Mouse (Mus musculus) induced T-regulatory cell, adult 2 months (primary cell): ENCODE measurements around the gene Ing3.

Experiments
- DNase-seq: peaks from one replicate; pipeline ENCODE4 v3.0.0-alpha.2; 2012; ENCODE audit warnings: low read depth

Gene Ing3

GRCm38 (mm10) chr6:21991151-21991550 lies 41.8 kb downstream of the Ing3 start:
- DNase-seq = no peak

- DNase-seq = no peak
Measured at GRCm38 (mm10) chr6:21993070-21993469, 43.7 kb downstream of the Ing3 start.

GRCm38 (mm10) chr6:21998131-21998530 lies 48.8 kb downstream of the Ing3 start:
- no peak for DNase-seq

DNA sequence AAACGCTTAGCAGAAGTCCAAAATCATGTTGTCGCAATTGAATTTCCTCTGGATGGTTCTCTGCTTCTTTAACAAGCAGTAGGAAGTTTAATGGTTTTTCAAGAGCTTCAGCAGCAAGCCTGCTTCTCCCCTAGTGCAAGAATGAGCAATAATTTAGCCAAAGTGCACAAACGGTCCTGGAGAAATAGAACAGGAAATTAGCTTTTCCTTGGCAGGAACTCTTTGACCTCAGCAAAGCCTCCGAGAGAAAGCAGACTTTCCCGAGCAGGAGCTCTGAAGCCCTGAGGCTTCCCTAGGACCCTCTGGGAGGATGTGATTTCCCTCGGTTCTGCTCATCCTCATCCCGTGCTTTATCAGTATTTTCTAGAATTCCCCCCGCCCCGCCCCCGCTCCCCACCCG lies 49.7 kb downstream of the Ing3 start:
- DNase-seq = no peak

DNA sequence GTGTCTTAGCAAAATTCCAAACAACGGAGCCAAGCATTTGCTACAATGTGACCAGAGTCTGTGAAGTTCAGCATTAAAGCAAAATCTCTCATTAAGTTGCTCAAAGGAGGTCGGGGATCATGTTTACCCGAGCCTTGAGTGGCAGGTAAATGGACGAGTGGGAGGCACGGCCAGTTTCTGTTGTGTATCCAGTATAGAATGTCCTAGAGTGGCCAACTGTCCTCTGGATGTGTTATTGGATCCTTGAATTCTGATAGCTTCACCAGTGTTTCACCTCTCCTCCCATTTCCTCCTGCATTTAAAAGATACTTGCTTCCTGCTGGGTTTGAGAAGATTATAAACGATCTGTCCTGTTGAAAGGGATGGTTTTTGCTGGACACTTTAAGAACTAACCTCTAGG lies 50.7 kb downstream of the Ing3 start:
- no peak for DNase-seq

DNA sequence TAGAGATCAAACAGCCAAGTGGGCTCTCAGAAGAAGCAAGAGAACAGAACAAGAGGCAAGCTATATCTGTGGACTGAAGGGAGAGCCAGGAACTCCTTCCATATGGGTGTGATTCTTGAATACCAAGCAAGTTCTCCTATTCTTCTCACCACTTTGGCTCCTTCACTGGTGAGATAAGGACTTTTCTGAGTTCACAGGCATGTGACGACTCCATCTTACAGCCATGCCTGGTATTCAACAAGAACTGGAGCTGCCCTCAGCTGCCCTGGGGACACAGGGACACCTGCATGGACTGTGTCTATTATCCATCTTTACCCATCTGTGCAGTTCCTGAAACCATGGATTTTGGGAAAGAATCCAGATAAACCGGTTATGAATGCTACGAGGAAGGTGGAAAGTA lies 51.5 kb downstream of the Ing3 start:
- no peak for DNase-seq

DNA sequence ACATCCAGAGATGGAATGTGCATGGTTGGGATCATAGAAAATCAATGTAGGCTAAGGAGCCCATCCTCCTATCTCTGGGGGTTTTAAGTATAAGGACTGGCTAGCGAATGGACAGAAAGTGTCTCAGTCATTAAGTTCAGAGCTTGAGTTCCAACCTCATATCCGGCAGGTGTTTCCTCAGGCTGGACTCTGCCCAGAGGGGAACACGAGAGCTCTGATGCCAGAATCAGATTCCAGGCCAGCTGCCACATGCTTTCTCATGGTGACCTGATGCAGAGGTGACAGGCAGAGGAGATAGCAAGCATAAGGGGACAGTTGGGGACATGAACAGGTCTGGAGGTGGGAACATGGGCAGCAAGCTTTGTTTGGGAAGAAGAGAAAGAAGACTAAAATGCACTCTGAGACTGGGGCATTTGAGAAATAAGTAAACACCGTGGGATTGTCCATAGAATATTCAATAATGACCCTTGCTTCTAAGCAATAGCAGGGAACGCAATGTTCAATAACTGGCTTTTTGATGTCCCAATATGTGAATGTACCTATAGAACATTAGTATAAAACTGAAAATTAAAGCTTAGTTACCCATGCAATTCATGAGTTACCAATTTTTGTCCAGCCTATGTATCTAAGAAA lies 52.0 kb downstream of the Ing3 start:
- DNase-seq = no peak

DNA sequence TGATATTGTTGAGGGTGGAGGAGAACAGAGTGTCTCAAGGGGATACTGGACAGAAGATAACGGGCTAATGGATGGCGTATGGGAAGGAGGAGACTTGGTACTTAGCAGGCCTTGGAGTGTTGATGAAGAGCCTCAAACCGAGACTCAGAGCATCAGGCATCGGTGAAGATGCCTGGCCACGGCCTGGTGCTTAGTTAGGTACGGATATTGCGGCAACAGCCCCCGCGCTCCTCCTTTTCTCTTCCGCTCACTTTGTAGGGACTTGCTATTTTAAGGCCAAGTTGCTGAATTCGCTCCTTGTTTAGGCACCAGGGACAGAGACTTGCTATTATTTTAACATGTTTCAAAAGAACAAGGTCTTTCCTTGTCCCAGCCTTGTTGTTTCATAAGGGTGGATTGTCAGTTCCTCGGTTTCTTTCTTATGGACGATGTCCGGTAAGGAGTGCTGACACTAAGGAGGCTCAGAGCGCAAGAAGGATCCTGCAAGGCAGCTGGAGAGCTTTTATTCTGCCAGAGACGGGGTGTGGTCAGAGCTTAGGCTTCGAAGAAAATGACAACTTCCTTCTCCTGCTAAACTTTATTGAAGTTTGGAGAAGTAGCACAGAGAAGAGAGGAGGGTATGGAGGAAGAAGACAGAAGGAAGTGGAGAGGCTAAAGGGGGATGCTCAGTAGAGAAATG lies 53.3 kb downstream of the Ing3 start:
- no peak for DNase-seq

GRCm38 (mm10) chr6:22003200-22003587 lies 53.8 kb downstream of the Ing3 start:
- no peak for DNase-seq

DNA sequence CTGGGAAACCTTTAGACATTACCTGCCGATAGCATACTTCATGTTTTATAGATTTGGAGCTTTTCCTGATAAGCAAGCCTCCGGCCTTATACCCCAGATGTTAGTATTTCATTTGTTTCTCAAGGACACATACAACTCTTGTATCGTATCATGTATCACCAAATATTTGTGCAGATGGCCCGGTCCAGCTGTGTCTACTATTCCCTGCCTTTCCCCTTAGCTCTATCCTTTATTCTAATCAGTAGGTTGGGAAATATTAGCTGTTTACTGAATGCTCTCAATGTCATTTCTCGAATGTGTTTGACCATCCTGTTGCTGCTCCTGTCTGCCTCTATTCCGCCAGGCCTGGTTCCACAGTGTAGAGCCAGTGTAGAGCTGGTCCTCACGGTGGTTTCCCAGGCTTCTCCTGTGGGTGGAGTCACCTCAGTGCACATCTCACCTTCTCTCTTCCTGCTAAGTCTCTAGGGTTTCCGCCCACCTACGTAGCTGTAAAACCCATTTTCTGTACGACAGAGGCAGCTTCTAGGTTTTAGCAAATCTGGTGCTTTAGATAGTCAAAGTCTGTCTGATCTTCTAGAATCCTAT lies 54.7 kb downstream of the Ing3 start:
- no peak for DNase-seq

- no peak for DNase-seq
Measured at GRCm38 (mm10) chr6:22008346-22008745, 59.0 kb downstream of the Ing3 start.

DNA sequence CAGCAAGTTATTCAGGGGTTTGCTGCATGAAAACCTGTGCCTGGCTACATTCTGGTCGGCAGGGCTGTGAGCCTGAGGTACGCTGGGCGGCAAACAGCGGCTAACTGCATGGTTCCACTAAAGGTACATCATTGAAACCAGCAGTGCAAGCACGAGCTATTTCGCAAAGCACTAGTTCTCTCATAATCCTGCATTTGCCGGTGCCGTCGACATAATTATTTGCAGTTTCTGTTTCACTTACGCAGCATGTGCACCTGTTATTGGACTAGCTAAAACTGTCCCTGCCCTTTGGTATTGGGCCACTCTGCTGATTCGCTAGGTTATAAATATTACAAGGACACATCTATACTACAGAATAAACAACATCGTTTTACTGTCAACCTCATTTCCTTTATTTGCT lies 60.9 kb downstream of the Ing3 start:
- no peak for DNase-seq

DNA sequence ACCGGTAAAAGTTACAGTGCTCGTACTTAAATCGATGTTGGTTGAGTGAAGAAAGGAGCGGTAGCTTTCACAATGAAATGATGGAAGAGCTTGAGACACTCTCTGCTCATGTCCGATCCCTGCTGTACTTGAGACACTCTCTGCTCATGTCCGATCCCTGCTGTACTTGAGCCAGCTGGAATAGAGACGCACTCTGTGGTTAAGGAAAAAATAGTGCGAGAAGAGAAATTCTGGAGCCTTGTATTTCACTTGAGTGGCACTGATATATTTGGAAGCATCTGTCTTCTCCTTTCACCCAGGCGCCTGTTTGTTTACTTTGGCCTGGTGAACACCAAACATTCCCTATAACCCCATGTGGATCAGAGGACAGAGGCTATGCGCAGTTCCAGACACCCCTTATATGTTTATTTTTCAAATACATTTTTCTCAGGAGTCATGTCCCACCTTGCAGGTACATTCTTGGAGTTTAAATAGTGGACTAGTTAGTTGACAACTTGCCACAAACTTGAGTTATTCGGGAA lies 61.5 kb downstream of the Ing3 start:
- no peak for DNase-seq

- DNase-seq = no peak
Measured at GRCm38 (mm10) chr6:22011546-22011945, 62.2 kb downstream of the Ing3 start.

- no peak for DNase-seq
Measured at GRCm38 (mm10) chr6:22012099-22012498, 62.7 kb downstream of the Ing3 start.

GRCm38 (mm10) chr6:22012501-22012900 lies 63.1 kb downstream of the Ing3 start:
- no peak for DNase-seq

GRCm38 (mm10) chr6:22013394-22013793 lies 64.0 kb downstream of the Ing3 start:
- DNase-seq = no peak

DNA sequence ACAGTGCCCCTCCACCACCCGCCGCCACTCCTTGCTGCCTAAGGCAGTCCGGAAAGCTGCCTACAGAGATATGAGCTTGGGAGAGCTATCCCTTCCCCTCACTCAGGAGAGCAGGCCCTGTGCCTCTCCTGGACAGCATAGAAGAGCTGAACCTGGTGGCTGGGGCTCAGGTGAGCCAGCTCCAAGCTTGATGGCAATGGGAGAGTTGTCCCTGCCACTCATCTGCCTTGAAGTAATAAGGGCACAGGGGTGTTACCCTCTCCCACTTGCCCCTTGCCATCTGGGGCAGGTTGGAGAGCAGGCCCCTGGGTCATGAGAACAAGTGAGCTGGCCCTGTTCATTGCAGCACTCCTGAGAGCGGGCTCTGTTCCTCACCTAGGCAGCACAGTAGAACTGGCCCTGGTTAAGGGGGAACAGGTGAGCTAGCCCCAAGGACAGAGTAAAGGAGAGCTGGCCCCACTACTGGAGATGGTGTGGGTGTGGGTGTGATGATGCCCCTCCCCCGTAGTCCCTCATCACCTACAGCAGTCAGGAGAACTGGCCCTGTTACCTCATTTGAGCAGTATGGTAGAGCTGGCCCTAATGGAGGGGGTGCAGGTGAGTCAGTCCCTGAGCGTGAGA lies 65.0 kb downstream of the Ing3 start:
- no peak for DNase-seq

DNA sequence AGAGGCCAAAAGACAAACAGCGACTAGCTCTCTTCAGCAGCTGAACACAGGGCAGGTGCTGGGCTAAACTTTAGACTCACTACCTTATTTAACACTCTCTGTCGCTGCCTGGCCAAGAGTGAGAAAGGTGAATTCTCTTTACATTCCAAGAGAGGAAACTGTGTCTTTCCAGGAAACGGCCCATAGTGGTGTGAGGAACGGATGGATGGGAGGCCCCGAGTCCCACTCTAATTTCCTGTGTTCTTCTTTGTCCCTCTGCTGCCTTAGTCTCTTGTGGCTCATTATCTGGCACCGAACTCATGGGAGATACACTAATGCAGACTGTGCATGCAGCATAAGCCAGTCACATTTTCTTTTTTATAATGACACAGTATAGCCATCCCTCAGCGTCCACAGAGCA lies 68.3 kb downstream of the Ing3 start:
- no peak for DNase-seq

DNA sequence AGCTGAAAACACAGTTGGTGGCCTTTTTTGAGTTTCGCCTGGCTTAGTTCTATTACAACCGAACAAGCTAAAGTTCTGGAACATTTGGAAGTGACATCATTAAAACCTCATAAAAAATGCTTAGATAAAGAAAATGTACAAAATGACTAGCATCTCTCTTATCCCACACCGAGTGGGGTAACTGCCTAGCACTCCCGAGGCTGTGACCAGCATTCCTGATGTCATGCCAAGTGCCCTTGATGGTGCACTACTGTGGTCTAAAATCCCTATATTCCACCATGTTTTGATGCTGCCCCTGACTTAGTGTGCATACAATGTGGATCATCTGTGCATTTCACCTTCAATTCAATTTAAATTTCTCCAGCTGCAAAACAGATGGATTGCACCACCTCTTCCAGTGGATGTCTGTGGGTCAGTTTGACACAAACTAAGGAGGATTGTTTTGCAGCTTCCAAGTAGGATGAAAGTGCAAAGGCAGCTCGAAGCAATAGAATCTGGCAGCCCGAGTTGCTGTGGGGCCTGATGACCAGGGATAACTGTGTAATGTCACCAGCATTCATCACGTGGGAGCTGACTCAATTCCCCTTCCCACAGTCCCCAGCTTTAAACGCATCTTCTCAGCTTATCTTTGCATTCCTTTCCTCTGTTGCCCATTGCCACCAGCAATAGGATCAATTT lies 69.5 kb downstream of the Ing3 start:
- DNase-seq = no peak

DNA sequence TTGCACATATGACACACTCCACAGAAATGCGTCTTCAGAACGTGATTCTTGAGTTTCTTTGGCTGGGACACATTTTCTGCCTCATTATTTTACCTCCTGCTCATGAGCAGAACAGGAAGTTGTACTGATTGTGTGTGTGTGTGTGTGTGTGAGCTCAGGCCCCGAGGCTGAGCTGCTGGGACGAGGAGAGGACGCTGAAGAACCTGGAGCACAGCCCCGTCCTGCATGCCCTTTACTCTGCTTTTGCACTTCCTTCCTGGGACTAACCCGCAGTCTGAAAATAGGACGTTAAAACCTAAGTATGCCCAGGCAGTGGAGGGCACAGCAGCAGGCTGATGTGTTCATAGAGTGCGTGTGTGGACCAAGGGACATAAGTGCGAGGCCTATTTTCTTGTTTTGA lies 70.3 kb downstream of the Ing3 start:
- DNase-seq = no peak

DNA sequence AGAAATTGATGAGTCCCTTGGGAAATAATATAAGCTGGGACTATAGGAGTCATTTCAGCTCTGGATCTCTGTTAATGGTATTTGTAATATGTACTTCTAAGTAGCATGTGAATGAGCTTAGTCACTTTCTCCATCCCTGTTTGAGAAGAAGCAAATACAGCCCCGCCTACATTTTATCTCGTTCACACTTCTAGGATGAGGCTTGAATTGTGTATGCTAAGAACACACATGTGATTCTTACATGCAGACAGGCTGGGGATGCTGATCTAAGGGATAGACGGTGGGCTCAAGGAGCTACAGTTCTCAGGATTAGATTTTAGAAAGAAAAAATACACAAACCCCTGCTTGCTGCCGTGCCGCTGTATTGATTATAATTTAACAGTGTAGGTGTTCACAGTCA lies 71.3 kb downstream of the Ing3 start:
- no peak for DNase-seq

DNA sequence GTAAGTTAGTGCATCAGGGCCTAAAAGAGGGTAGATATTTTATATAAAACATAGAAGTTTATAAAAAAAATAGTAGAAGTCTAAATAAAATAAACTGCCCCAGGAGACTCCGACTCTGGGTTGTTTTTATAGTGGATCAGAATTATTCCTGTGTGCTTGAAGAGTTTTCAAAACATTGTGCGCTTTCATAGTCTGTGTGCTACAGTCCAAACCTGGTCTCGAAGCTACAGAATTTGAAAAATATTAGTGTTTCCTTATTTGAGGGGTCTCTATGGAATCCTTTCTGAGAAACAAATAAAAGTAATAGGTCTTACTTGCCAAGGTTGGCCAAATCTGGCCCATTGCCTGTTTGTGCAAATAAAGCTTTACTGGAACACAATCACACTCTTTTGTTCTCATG lies 71.9 kb downstream of the Ing3 start:
- no peak for DNase-seq
